Mouse (Mus musculus) cerebellum, adult 2 months (tissue): ENCODE measurements around the gene Taf8.

Experiments
- CTCF ChIP-seq: fragments of 200-500 bp; IDR thresholded peaks from 2 replicates; pipeline ENCODE4 v1.5.1; 2011; ENCODE audit warnings: low read depth, mild to moderate bottlenecking, control low read depth, low read length, moderate library complexity, borderline replicate concordance; ENCODE audit not compliant: insufficient read depth
- POLR2A ChIP-seq: fragments of 200-500 bp; IDR thresholded peaks from 2 replicates; pipeline ENCODE4 v1.6.1; 2011; ENCODE audit warnings: low read length, control low read depth, borderline replicate concordance; ENCODE audit not compliant: insufficient read depth

- TF ChIP-seq POLR2A (no peak), CTCF (no peak)
Measured at GRCm38 (mm10) chr17:47474250-47474649, 27.8 kb downstream of the Taf8 start.
